ENCODE assay signal across 22 mouse cellular contexts in the genomic region with DNA sequence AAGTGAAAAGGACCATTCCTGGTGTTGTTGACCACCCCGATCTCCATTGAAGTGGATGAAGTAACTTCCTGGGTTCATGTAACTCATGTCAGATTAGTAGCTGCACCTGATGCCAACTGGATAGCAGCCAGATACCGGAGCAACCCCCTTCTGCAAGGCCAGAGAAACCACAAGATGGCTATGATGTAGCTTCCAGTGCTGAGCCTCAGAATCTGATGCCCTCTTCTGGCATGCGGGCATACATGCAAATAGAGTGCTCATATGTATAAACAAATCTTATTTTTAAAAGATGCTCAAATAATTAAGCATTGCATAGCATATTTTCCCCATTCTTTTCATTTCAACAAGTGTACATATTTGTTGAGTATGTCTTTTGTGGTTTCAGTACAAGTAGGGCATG. TPM values are rescaled to one million over a fixed set of nuclear protein-coding genes. Genes with fewer than 3 reads are reported as not detected.
DNase-seq lines count a peak whose midpoint lies in the region; ATAC-seq and TF ChIP-seq lines count a peak whose summit lies in the region.
"Had no signal": no experiment of that assay in that cellular context is flagged by ENCODE, and none has a peak within 500 bp of the region (broad histone marks: within the 10 kb centered on the region; RNA-seq: fewer than 3 reads in every experiment).

No protein-coding gene starts in this region.

- no peaks in the 10 kb centered on the region for H3K36me3 ChIP-seq in heart, adult 2 months (ENCODE audit: control insufficient read depth, insufficient read depth, low read length)
- H3K36me3 ChIP-seq: embryonic facial prominence, embryonic 12.5 days; heart, embryonic 13.5 days had no signal

- H3K4me3 ChIP-seq in heart, adult 2 months, result no peak overlapping the region
- no peak overlapping the region for H3K4me3 ChIP-seq in layer of hippocampus, adult 2 months
- H3K4me3 ChIP-seq: embryonic facial prominence, embryonic 12.5 days; heart, embryonic 13.5 days had no signal

- in situ Hi-C loops in Patski (cut with MboI; ENCODE audit: low pct_unique_long_range_greater_than_20kb), result no loop called here

- no peaks in the 10 kb centered on the region for H3K27me3 ChIP-seq in heart, adult 2 months (ENCODE audit: control insufficient read depth, insufficient read depth, low read length)
- no peaks in the 10 kb centered on the region for H3K27me3 ChIP-seq in Patski

- TF ChIP-seq EP300 in heart, adult 2 months (IDR thresholded peaks at IDR 0.05; ENCODE audit: insufficient read depth, low read depth, low read length), result no peak

- H3K27ac ChIP-seq in heart, adult 2 months, result no peak overlapping the region
- H3K27ac ChIP-seq in layer of hippocampus, adult 2 months, result no peak overlapping the region
- H3K27ac ChIP-seq: embryonic facial prominence, embryonic 12.5 days; heart, embryonic 13.5 days had no signal

- no peak for TF ChIP-seq CTCF in heart, adult 2 months (IDR thresholded peaks at IDR 0.05)
- TF ChIP-seq CTCF in layer of hippocampus, adult 2 months (conservative IDR thresholded peaks at IDR 0.05), result 0 out of 2 replicates have a peak, but pooled peaks have one; percentile 7
- TF ChIP-seq CTCF in Patski (IDR thresholded peaks at IDR 0.05), result peak; percentile 72

- H3K79me2 ChIP-seq in heart, adult 2 months (replicated peaks; ENCODE audit: control insufficient read depth, insufficient read depth, low read length), result no peaks in the 10 kb centered on the region

- peak; percentile 50 for DNase-seq in heart, adult 11 months
- no peak for DNase-seq in heart, adult 2 months
- DNase-seq in layer of hippocampus, adult 2 months (ENCODE audit: low spot score in 2 of 2), result no peak
- DNase-seq in layer of hippocampus, postnatal 14 days (ENCODE audit: low spot score in 2 of 2), result no peak
- DNase-seq in 416B (ENCODE audit: low read depth), result peak; percentile 69
- no peak for DNase-seq in Patski (ENCODE audit: low read depth, low spot score)
- no peak for DNase-seq in right cerebral cortex, adult 2 months (ENCODE audit: low spot score in 2 of 2)
- DNase-seq in urinary bladder, postnatal 10 days (ENCODE audit: low spot score), result no peak
- DNase-seq: adrenal gland, postnatal 10 days; cerebellum, adult 11 months; cerebellum, adult 8-10 months; cerebellum, postnatal 14 days; embryo, embryonic 11 days; gastrocnemius, postnatal 10 days; heart, postnatal 36 days had no signal

- 51% methylated on average over 3 of the region's 3 CpGs for WGBS in heart, adult 2 months

- no peak overlapping the region for H3K9ac ChIP-seq in heart, adult 2 months (ENCODE audit: low read depth, low read length)
- H3K9ac ChIP-seq: embryonic facial prominence, embryonic 12.5 days; heart, embryonic 13.5 days had no signal

- H3K4me1 ChIP-seq in heart, adult 2 months (ENCODE audit: control insufficient read depth, insufficient read depth, low read length), result no peaks in the 10 kb centered on the region

- CTCF ChIA-PET in Patski (lab: Charles Lee), result interaction anchor here (0.9 to 2.0 kb wide), 5 partner anchors 12 to 211 kb away, joined by 3 to 20 read pairs (median 4); no protein-coding TSS in a partner anchor

- intact Hi-C loops in heart, adult 2 months (cut with DNase I), result no loop called here

- ATAC-seq in Patski, result peak; percentile 63
- ATAC-seq: forebrain, embryonic 16.5 days; hindbrain, embryonic 16.5 days had no signal

- POLR2A ChIA-PET in Patski (lab: Charles Lee), result no interaction called here

- no peak for TF ChIP-seq POLR2A in heart, adult 2 months (IDR thresholded peaks at IDR 0.05; ENCODE audit: insufficient read depth, low read depth, low read length)

RNA-seq across cellular contexts. Expression of a gene that starts 3.6 kb away (rescaled TPM):
- total RNA-seq in heart, adult 2 months (2021), result 1 to 10 TPM; 1.3 to 1.5 TPM
- polyA plus RNA-seq in heart, adult 2 months (2012; rRNA removed), result 0.85 and 1.4 TPM in 2 replicates
- 1 to 10 TPM in 1 of 2 experiments, under 1 TPM in 1; 0.64 to 1.3 TPM for total RNA-seq in layer of hippocampus, adult 2 months (2021)
- 1 to 10 TPM; 1.2 to 1.8 TPM for total RNA-seq in layer of hippocampus, postnatal 14 days (2021)
- polyA plus RNA-seq in Patski (2021), result 0.08 TPM

RNA-seq across cellular contexts. Expression of a gene that starts 27.2 kb away (rescaled TPM):
- under 1 TPM; 0.09 to 0.37 TPM for total RNA-seq in heart, adult 2 months (2021)
- polyA plus RNA-seq in heart, adult 2 months (2012; rRNA removed), result 0.12 and 0.23 TPM in 2 replicates
- total RNA-seq in layer of hippocampus, adult 2 months (2021), result not detected
- not detected for total RNA-seq in layer of hippocampus, postnatal 14 days (2021)
- 8.6 TPM for polyA plus RNA-seq in Patski (2021)
- total RNA-seq: ES-E14 had no signal
- polyA plus RNA-seq: embryonic facial prominence, embryonic 12.5 days; forebrain, embryonic 11.5 days; forebrain, embryonic 16.5 days; hindbrain, embryonic 11.5 days had no signal

Comparison
In these comparisons a context has a peak if more than half of its experiments do, and no peak if none do; other contexts are left out.
1. DNase-seq: peak in heart, adult 11 months (single experiment) and 416B (single experiment); none in heart, adult 2 months (0 of 2), layer of hippocampus, adult 2 months (0 of 2), layer of hippocampus, postnatal 14 days (0 of 2), Patski (single experiment), right cerebral cortex, adult 2 months (0 of 2) and urinary bladder, postnatal 10 days (single experiment).